Mouse (Mus musculus): Measurements from ENCODE around the gene Pparg.

GRCm38 (mm10) chr6:115349641-115350464 lies 10.9 kb upstream of the Pparg start:
- TF ChIP-seq CTCF (IDR thresholded peaks at IDR 0.05; ENCODE audit: control insufficient read depth, insufficient read depth, low read length): no peak
- TF ChIP-seq POLR2A (IDR thresholded peaks at IDR 0.05; ENCODE audit: borderline replicate concordance, control insufficient read depth, low read depth, low read length): no peak

Measured in bone marrow, adult 2 months (tissue).